Mouse (Mus musculus) embryonic facial prominence, embryonic 12.5 days (tissue): ENCODE data around the gene Add2. TPM values are rescaled to one million over a fixed set of nuclear protein-coding genes. Genes with fewer than 3 reads are reported as not detected.

Source experiments
- ATAC-seq: fragments of 200-750 bp; cut with Nextera tagmentation; 2 replicates; pipeline ENCODE4 v1.8.0; 2017; ENCODE audit not compliant: insufficient number of reproducible peaks, insufficient read depth, low FRiP score, low TSS enrichment
- H3K27ac ChIP-seq: fragments of 300-500 bp; sonication (generic); 2 replicates; pipeline ENCODE4 v1.5.1; 2016; ENCODE audit warnings: mild to moderate bottlenecking
- H3K27me3 ChIP-seq: fragments of 300-500 bp; sonication (generic); 2 replicates; pipeline ENCODE4 v1.6.1; 2016; ENCODE audit warnings: mild to moderate bottlenecking, moderate library complexity
- H3K36me3 ChIP-seq: fragments of 300-500 bp; sonication (generic); 2 replicates; pipeline ENCODE4 v1.6.1; 2016; ENCODE audit warnings: mild to moderate bottlenecking
- H3K4me1 ChIP-seq: fragments of 300-500 bp; sonication (generic); 2 replicates; pipeline ENCODE4 v1.6.1; 2016
- H3K4me2 ChIP-seq: fragments of 300-500 bp; sonication (generic); replicated peaks from 2 replicates; pipeline ENCODE4 v1.6.1; 2016; ENCODE audit warnings: mild to moderate bottlenecking, moderate library complexity
- H3K4me3 ChIP-seq: fragments of 300-500 bp; sonication (generic); 2 replicates; pipeline ENCODE4 v1.5.1; 2016; ENCODE audit warnings: mild to moderate bottlenecking
- H3K9ac ChIP-seq: fragments of 300-500 bp; sonication (generic); 2 replicates; pipeline ENCODE4 v1.6.1; 2016; ENCODE audit warnings: mild to moderate bottlenecking, moderate library complexity
- H3K9me3 ChIP-seq: fragments of 300-500 bp; sonication (generic); 2 replicates; pipeline ENCODE4 v1.6.1; 2016; ENCODE audit warnings: mild to moderate bottlenecking, moderate library complexity
- WGBS: fragments of 180-500 bp; shearing (Covaris S2); methylation state at CpG from one replicate; pipeline ENCODE4 v1.1.7; 2016; 5-methylcytosine and 5-hydroxymethylcytosine counted together
- polyA plus RNA-seq: library from polyadenylated mRNA; unstranded; fragments of >200 nt; fragmentation: Nextera tagmentation; extraction: Ambion mirVana; gene quantifications from 2 replicates; pipeline ENCODE4 v1.2.1, GENCODE M21; 2016

The Add2 gene
- polyA plus RNA-seq, 1 experiment from 2014 or later = 20.0 TPM

- no peak for ATAC-seq
- Histone ChIP-seq H3K27ac (no peak overlapping the region), H3K36me3 (no peaks in the 10 kb centered on the region), H3K9me3 (no peaks in the 10 kb centered on the region), H3K4me2 (no peak overlapping the region), H3K9ac (no peak overlapping the region), H3K27me3 (no peaks in the 10 kb centered on the region), H3K4me3 (no peak overlapping the region), H3K4me1 (no peaks in the 10 kb centered on the region)
- WGBS = 60% methylated on average over 4 of the region's 4 CpGs
Measured at GRCm38 (mm10) chr6:86019415-86020237, 8.9 kb upstream of the Add2 start.

DNA sequence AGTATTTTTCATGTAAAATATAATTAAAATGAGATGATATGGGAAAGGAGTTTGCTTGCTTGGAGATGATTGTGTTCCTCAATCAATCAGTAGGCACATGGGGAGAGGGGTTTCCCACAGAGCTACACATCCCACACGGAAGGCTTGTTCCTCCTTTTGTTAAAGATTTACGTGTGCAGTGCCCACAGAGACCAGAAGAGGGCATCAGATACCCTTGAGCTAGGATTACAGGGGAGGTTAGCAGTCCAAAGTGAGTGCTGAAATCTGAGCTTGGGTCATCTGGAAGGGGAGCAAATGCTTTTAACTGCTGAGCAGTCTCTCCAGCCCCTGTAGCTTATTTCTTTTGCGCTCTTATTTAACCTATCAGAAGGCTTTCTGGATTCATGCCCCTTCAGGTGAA lies 7.5 kb upstream of the Add2 start:
- no peaks in the 10 kb centered on the region for H3K4me1 ChIP-seq
- H3K27me3 ChIP-seq = no peaks in the 10 kb centered on the region
- 27% methylated on average over 3 of the region's 3 CpGs for WGBS
- no peaks in the 10 kb centered on the region for H3K9me3 ChIP-seq
- no peak overlapping the region for H3K4me2 ChIP-seq
- ATAC-seq = no peak
- no peak overlapping the region for H3K4me3 ChIP-seq
- H3K27ac ChIP-seq = no peak overlapping the region
- H3K36me3 ChIP-seq = no peaks in the 10 kb centered on the region
- H3K9ac ChIP-seq = no peak overlapping the region

DNA sequence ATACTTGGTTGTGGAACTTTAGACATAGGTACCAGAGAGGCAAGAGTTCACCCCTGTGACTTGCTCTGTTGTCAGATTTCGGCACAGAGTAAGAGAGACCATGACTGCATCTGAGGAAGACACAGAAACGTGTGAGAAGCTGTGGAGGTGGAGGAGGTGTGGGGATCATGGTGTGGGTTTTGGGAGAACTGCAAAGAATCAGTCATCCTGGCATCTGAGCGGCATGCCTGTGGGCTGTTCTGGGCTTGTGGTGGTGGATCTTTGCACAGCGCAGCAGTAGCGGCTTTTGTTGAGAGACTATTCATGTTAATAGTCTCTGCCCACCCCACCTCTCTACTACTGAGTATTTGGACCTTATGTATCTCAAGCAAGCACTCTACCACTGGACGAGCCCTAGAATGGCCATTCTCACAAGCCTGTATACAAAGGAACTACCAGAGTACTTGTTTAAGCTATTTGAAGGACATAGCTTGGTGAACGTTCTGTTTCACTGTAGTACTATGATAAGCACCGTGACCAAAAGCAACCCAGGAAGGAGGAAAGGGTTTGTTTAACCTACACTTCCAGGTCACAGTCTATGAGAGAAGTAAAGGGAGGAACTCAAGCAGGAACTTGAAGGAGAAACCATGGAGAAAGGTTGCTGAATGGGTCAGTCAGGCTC lies 1.7 kb upstream of the Add2 start:
- ATAC-seq = no peak
- no peak overlapping the region for H3K4me2 ChIP-seq
- H3K27me3 ChIP-seq = peaks cover 17% of the 10 kb centered on the region
- no peak overlapping the region for H3K27ac ChIP-seq
- 0 out of 2 replicates have a peak, but pooled peaks cover 5% of the 10 kb centered on the region for H3K4me1 ChIP-seq
- H3K4me3 ChIP-seq = no peak overlapping the region
- no peaks in the 10 kb centered on the region for H3K9me3 ChIP-seq
- no peak overlapping the region for H3K9ac ChIP-seq
- 88% methylated on average over 8 of the region's 8 CpGs for WGBS
- H3K36me3 ChIP-seq = no peaks in the 10 kb centered on the region

DNA sequence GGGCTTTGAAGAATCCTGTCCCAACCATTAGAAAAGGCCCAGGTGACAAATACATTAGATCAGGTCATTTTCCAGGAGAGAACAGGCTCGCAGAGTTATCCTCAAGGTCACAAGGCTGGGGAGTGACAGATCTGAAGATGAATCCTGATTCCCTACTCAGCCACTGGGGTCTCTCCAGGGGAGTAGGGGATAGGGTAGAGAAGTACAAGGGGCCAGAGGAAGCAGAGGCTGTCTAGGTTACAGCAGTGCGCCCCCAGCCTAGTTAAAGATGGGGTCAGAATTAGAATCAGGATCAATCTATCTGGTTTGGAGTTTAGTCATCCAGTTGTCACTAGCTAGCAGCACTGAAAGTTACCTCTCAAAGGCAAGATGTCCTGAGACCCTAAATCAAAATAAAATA lies 331 bp upstream of the Add2 start:
- Histone ChIP-seq H3K4me2 (peak overlapping the region; percentile 92), H3K27me3 (peaks cover 17% of the 10 kb centered on the region), H3K4me3 (peak overlapping the region; percentile 61), H3K4me1 (0 out of 2 replicates have a peak, but pooled peaks cover 5% of the 10 kb centered on the region), H3K36me3 (no peaks in the 10 kb centered on the region), H3K27ac (no peak overlapping the region), H3K9me3 (no peaks in the 10 kb centered on the region), H3K9ac (peak overlapping the region; percentile 72; the same call in 1 of the 2 replicates)
- no peak for ATAC-seq
- 60% methylated on average over 2 of the region's 2 CpGs for WGBS

GRCm38 (mm10) chr6:86029323-86029713 lies 837 bp downstream of the Add2 start:
- H3K4me1 ChIP-seq = 0 out of 2 replicates have a peak, but pooled peaks cover 5% of the 10 kb centered on the region
- peak overlapping the region; percentile 72 for H3K9ac ChIP-seq
- H3K27me3 ChIP-seq = peaks cover 17% of the 10 kb centered on the region
- peak overlapping the region; percentile 61 for H3K4me3 ChIP-seq
- ATAC-seq = no peak
- no peaks in the 10 kb centered on the region for H3K36me3 ChIP-seq
- no peak overlapping the region for H3K27ac ChIP-seq
- 9% methylated on average over 6 of the region's 6 CpGs for WGBS
- H3K9me3 ChIP-seq = no peaks in the 10 kb centered on the region
- H3K4me2 ChIP-seq = peak overlapping the region; percentile 92

GRCm38 (mm10) chr6:86031527-86031926 lies 3.0 kb downstream of the Add2 start:
- Histone ChIP-seq H3K4me1 (0 out of 2 replicates have a peak, but pooled peaks cover 5% of the 10 kb centered on the region), H3K9ac (no peak overlapping the region), H3K27ac (no peak overlapping the region), H3K4me2 (no peak overlapping the region), H3K27me3 (peaks cover 17% of the 10 kb centered on the region), H3K36me3 (no peaks in the 10 kb centered on the region), H3K4me3 (no peak overlapping the region), H3K9me3 (no peaks in the 10 kb centered on the region)
- WGBS = 90% methylated on average over 2 of the region's 2 CpGs
- no peak for ATAC-seq

GRCm38 (mm10) chr6:86033635-86034034 lies 5.2 kb downstream of the Add2 start:
- H3K27me3 ChIP-seq = peaks cover 10% of the 10 kb centered on the region
- 0 out of 2 replicates have a peak, but pooled peaks cover 5% of the 10 kb centered on the region for H3K4me1 ChIP-seq
- WGBS = 71% methylated on average over 1 of the region's 1 CpGs
- H3K9me3 ChIP-seq = no peaks in the 10 kb centered on the region
- H3K27ac ChIP-seq = no peak overlapping the region
- no peak overlapping the region for H3K9ac ChIP-seq
- H3K4me3 ChIP-seq = no peak overlapping the region
- no peak for ATAC-seq
- H3K36me3 ChIP-seq = no peaks in the 10 kb centered on the region
- H3K4me2 ChIP-seq = no peak overlapping the region

DNA sequence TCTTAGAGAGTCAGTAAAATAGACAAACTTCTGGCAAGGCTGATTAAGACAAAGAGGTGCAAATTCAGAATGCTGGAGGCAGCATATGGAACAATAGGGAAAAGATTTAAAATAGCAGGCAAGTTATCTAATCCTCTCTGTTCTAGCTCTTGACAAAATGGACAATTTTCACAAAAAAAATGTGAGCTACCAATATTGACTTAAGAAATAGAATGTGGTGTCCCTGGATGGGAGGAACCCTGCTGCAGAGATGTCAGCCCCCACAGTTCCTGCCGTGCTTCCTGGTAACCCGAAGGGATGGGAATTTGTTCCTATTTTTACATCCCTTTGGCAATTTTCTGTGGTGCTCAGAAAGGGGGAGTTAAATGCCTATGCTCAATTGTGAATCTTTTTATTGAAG lies 10.4 kb downstream of the Add2 start:
- H3K4me1 ChIP-seq = 0 out of 2 replicates have a peak, but pooled peaks cover 4% of the 10 kb centered on the region
- H3K36me3 ChIP-seq = no peaks in the 10 kb centered on the region
- no peaks in the 10 kb centered on the region for H3K9me3 ChIP-seq
- H3K4me2 ChIP-seq = no peak overlapping the region
- no peak overlapping the region for H3K4me3 ChIP-seq
- no peak overlapping the region for H3K9ac ChIP-seq
- 58% methylated on average over 2 of the region's 2 CpGs for WGBS
- ATAC-seq = no peak
- no peak overlapping the region for H3K27ac ChIP-seq
- no peaks in the 10 kb centered on the region for H3K27me3 ChIP-seq

DNA sequence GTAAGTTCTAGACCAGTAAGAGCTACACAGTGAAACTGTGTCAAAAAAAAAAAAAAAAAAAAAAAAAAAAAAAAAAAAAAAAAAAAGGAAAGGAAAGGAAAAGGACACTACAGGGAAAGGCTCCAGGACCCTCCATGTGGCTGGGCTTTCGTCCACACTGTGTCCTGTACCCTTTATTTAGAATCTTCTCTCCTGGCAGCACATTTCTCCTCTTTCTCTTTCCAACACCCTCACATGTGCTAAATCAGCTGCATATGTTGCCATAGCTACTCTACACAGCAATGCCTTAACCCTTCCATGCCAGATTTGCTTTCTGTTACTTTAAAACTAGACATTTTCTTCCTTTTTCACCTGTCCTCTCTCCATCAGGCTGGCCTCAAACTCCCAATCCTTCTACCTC lies 11.7 kb downstream of the Add2 start:
- H3K27me3 ChIP-seq = no peaks in the 10 kb centered on the region
- H3K9me3 ChIP-seq = no peaks in the 10 kb centered on the region
- H3K36me3 ChIP-seq = no peaks in the 10 kb centered on the region
- H3K27ac ChIP-seq = no peak overlapping the region
- H3K9ac ChIP-seq = no peak overlapping the region
- H3K4me3 ChIP-seq = no peak overlapping the region
- 32% methylated on average over 1 of the region's 1 CpGs for WGBS
- ATAC-seq = no peak
- no peak overlapping the region for H3K4me2 ChIP-seq
- 0 out of 2 replicates have a peak, but pooled peaks cover 4% of the 10 kb centered on the region for H3K4me1 ChIP-seq

- ATAC-seq = no peak
- 87% methylated on average over 11 of the region's 11 CpGs for WGBS
- Histone ChIP-seq H3K27me3 (0 out of 2 replicates have a peak, but pooled peaks cover 3% of the 10 kb centered on the region), H3K4me2 (no peak overlapping the region), H3K4me1 (peaks cover 13% of the 10 kb centered on the region), H3K27ac (no peak overlapping the region), H3K9me3 (no peaks in the 10 kb centered on the region), H3K4me3 (no peak overlapping the region), H3K9ac (no peak overlapping the region), H3K36me3 (no peaks in the 10 kb centered on the region)
Measured at GRCm38 (mm10) chr6:86047510-86047909, 19.0 kb downstream of the Add2 start.

- no peak for ATAC-seq
- Histone ChIP-seq H3K9ac (no peak overlapping the region), H3K36me3 (no peaks in the 10 kb centered on the region), H3K4me1 (peaks cover 13% of the 10 kb centered on the region), H3K4me3 (no peak overlapping the region), H3K27ac (no peak overlapping the region), H3K27me3 (0 out of 2 replicates have a peak, but pooled peaks cover 3% of the 10 kb centered on the region), H3K9me3 (no peaks in the 10 kb centered on the region), H3K4me2 (no peak overlapping the region)
- 85% methylated on average over 5 of the region's 5 CpGs for WGBS
Measured at GRCm38 (mm10) chr6:86048509-86048908, 20.0 kb downstream of the Add2 start.
